Mouse (Mus musculus): ENCODE data around the gene Ppp3cb. TPM values are rescaled to one million over a fixed set of nuclear protein-coding genes. Genes with fewer than 3 reads are reported as not detected.

The Ppp3cb gene
- 15.0 and 19.5 TPM in 2 replicates for polyA plus RNA-seq (2012; rRNA removed; ENCODE audit: low replicate concordance)

DNA sequence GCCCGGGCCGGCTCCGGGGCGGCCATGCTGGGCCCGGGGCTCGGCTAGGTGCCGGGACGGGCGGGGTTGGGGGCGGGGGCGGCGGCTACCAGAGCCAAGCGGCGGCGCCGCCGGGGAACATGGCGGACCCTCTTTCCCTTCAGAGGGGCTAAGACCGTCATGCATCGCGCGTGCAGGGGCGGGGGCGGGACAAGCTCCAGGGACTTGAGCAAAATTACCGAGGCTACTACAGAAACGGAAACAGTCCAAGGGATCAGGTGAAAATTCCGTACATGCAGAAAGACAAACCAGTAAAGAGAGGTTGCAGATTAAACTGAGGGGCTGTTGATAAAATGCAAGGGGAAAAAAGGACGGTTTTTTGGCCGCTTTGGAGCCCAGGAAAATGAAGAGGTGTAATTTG lies at the start of gene Ppp3cb:
Gene Ppp3cb, minus strand, starts transcription at position 159 of the 400 bp plus-strand sequence.

DNA sequence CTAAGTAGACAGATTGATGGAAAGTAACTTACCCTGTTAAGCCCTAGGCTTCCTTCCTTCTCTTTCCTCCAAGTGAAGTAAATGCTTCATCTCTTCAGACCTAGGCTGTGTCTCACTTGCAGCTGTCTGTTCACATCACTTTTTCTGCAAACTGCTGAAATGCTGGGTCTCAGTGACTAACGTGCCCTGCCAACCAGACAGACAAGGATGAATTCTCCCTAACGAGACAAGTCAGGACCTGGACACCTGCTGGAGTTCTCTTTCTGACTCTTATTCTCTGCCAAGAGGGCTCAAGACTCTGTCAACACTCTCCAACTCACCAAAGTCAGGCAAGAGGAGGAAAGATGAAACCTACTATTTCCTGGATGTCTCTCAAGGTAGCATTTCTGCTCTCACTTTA lies 49.8 kb downstream of the Ppp3cb start, which contains the start of gene Mss51:
Gene Mss51, minus strand, starts transcription at position 299 of the 400 bp plus-strand sequence.

GRCm38 (mm10) chr14:20479291-20480194 lies 66.8 kb downstream of the Ppp3cb start, which contains the start of gene Anxa7:
Gene Anxa7 (minus strand): TSS chr14:20480133.

GRCm38 (mm10) chr14:20451765-20452331 lies 94.5 kb downstream of the Ppp3cb start, which contains the start of gene Cfap70:
Gene Cfap70 (minus strand): TSS chr14:20452226.

Other genes with a start within 250 kb of the Ppp3cb start
- 20.3 and 26.9 TPM in 2 replicates for gene Ecd, start 198.5 kb downstream of the Ppp3cb start, polyA plus RNA-seq (2012; rRNA removed; ENCODE audit: low replicate concordance)
- 38.1 and 47.9 TPM in 2 replicates for gene Fam149b, start 198.4 kb downstream of the Ppp3cb start, polyA plus RNA-seq (2012; rRNA removed; ENCODE audit: low replicate concordance)
- gene Dnajc9, start 157.7 kb downstream of the Ppp3cb start, polyA plus RNA-seq (2012; rRNA removed; ENCODE audit: low replicate concordance), result 7.0 and 16.7 TPM in 2 replicates
- gene Mrps16, start 152.9 kb downstream of the Ppp3cb start, polyA plus RNA-seq (2012; rRNA removed; ENCODE audit: low replicate concordance), result 53.3 and 61.0 TPM in 2 replicates
- 0.04 and 0.76 TPM in 2 replicates for gene Cfap70, start 94.3 kb downstream of the Ppp3cb start, polyA plus RNA-seq (2012; rRNA removed; ENCODE audit: low replicate concordance)
- gene Anxa7, start 66.4 kb downstream of the Ppp3cb start, polyA plus RNA-seq (2012; rRNA removed; ENCODE audit: low replicate concordance), result 91.2 and 113 TPM in 2 replicates
- 0.58 and 0.80 TPM in 2 replicates for gene Mss51, start 49.7 kb downstream of the Ppp3cb start, polyA plus RNA-seq (2012; rRNA removed; ENCODE audit: low replicate concordance)
- 4.9 and 17.0 TPM in 2 replicates for gene Usp54, start 94.5 kb upstream of the Ppp3cb start, polyA plus RNA-seq (2012; rRNA removed; ENCODE audit: low replicate concordance)
- 0.12 TPM in 1 of 2 replicates, not detected in the other for gene Myoz1, start 110.0 kb upstream of the Ppp3cb start, polyA plus RNA-seq (2012; rRNA removed; ENCODE audit: low replicate concordance)
- gene Synpo2l, start 121.8 kb upstream of the Ppp3cb start, polyA plus RNA-seq (2012; rRNA removed; ENCODE audit: low replicate concordance), result 0.17 and 0.35 TPM in 2 replicates
- 115 and 168 TPM in 2 replicates for gene Sec24c, start 127.7 kb upstream of the Ppp3cb start, polyA plus RNA-seq (2012; rRNA removed; ENCODE audit: low replicate concordance)
- 11.9 and 26.9 TPM in 2 replicates for gene Fut11, start 148.4 kb upstream of the Ppp3cb start, polyA plus RNA-seq (2012; rRNA removed; ENCODE audit: low replicate concordance)
- gene Chchd1, start 156.4 kb upstream of the Ppp3cb start, polyA plus RNA-seq (2012; rRNA removed; ENCODE audit: low replicate concordance), result 37.9 and 43.7 TPM in 2 replicates
- 184 and 239 TPM in 2 replicates for gene Zswim8, start 161.0 kb upstream of the Ppp3cb start, polyA plus RNA-seq (2012; rRNA removed; ENCODE audit: low replicate concordance)
- 42.1 and 61.4 TPM in 2 replicates for gene Ndst2, start 188.0 kb upstream of the Ppp3cb start, polyA plus RNA-seq (2012; rRNA removed; ENCODE audit: low replicate concordance)
- gene Camk2g, start 247.5 kb upstream of the Ppp3cb start, polyA plus RNA-seq (2012; rRNA removed; ENCODE audit: low replicate concordance), result 37.1 and 54.2 TPM in 2 replicates

Measured in subcutaneous adipose tissue, adult 2 months (tissue).